7 mouse cellular contexts compared by ENCODE assay signal in the genomic region with DNA sequence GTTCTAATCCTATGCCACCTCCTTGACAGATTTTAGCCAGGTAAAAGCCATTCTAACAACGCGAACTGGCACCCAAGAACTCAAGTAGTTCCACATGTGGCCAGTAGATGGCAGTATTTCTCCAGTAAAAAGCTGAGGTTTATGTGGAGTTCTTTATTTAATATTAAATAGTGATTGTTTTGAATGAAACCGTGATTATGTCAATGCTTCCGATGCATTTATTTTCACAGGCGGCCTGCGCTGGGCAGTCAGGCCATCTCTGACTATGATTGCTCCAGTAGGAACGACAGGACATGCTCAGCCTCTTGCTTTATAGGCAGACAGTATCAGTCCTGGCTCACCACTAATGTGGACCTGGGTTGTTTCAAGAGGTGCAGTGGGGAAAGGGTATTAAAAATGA. TPM values are rescaled to one million over a fixed set of nuclear protein-coding genes. Genes with fewer than 3 reads are reported as not detected.
DNase-seq lines count a peak whose midpoint lies in the region; ATAC-seq and TF ChIP-seq lines count a peak whose summit lies in the region.

No protein-coding gene starts in this region.

- no peak overlapping the region for H3K9ac ChIP-seq in forebrain, embryonic 12.5 days
- H3K9ac ChIP-seq in intestine, embryonic 16.5 days (ENCODE audit: low read depth, low read length), result 0 out of 2 replicates have a peak overlapping the region, but pooled peaks have one; percentile 29
- no peak overlapping the region for H3K9ac ChIP-seq in liver, postnatal 0 days (replicated peaks)

- H3K9me3 ChIP-seq in forebrain, embryonic 12.5 days, result no peaks in the 10 kb centered on the region
- H3K9me3 ChIP-seq in intestine, embryonic 16.5 days (ENCODE audit: control insufficient read depth, low read length), result no peaks in the 10 kb centered on the region
- H3K9me3 ChIP-seq in liver, postnatal 0 days (ENCODE audit: low read length), result no peaks in the 10 kb centered on the region

- DNase-seq in right cerebral cortex, postnatal 4 days, result peak; percentile 53
- DNase-seq in right cerebral cortex, adult 18-20 months, result no peak
- peak; percentile 46 for DNase-seq in liver, postnatal 0 days
- peak; percentile 81 for DNase-seq in retina, embryonic 14.5 days (ENCODE audit: low spot score)

- peak overlapping the region; percentile 36; the same call in 1 of the 2 replicates for H3K4me2 ChIP-seq in forebrain, embryonic 12.5 days
- peak overlapping the region; percentile 37; the same call in 1 of the 2 replicates for H3K4me2 ChIP-seq in intestine, embryonic 16.5 days (ENCODE audit: low read depth, low read length)
- H3K4me2 ChIP-seq in liver, postnatal 0 days (ENCODE audit: low read depth, low read length), result no peak overlapping the region

- peak; percentile 52 for ATAC-seq in forebrain, embryonic 12.5 days (ENCODE audit: low FRiP score)
- peak; percentile 55 for ATAC-seq in intestine, embryonic 16.5 days
- ATAC-seq in liver, postnatal 0 days, result no peak

- TF ChIP-seq EP300 in liver, postnatal 0 days (IDR thresholded peaks at IDR 0.05; ENCODE audit: low read depth), result no peak

- no peaks in the 10 kb centered on the region for H3K4me1 ChIP-seq in bone marrow macrophage, adult 2 months (ENCODE audit: control insufficient read depth, insufficient read depth, low read length)
- H3K4me1 ChIP-seq in forebrain, embryonic 12.5 days, result peaks cover 18% of the 10 kb centered on the region
- 0 out of 2 replicates have a peak, but pooled peaks cover 2% of the 10 kb centered on the region for H3K4me1 ChIP-seq in intestine, embryonic 16.5 days (ENCODE audit: control insufficient read depth, insufficient read depth, low read length)
- no peaks in the 10 kb centered on the region for H3K4me1 ChIP-seq in liver, postnatal 0 days (ENCODE audit: insufficient read depth)

- no peak for TF ChIP-seq POLR2A in bone marrow macrophage, adult 2 months (IDR thresholded peaks at IDR 0.05; ENCODE audit: borderline replicate concordance, low read depth, low read length)

- H3K4me3 ChIP-seq in bone marrow macrophage, adult 2 months (ENCODE audit: insufficient read depth, low read length), result no peak overlapping the region
- no peak overlapping the region; the same call in 1 of the 2 replicates for H3K4me3 ChIP-seq in forebrain, embryonic 12.5 days (replicated peaks)
- H3K4me3 ChIP-seq in intestine, embryonic 16.5 days (ENCODE audit: low read length), result no peak overlapping the region
- H3K4me3 ChIP-seq in liver, postnatal 0 days (ENCODE audit: low read depth, low read length), result no peak overlapping the region

- 5% methylated on average over 7 of the region's 7 CpGs for WGBS in forebrain, embryonic 12.5 days
- 5% methylated on average over 7 of the region's 7 CpGs for WGBS in intestine, embryonic 16.5 days
- WGBS in liver, postnatal 0 days (ENCODE audit: insufficient replicate concordance), result 6% methylated on average over 7 of the region's 7 CpGs

- TF ChIP-seq CTCF in bone marrow macrophage, adult 2 months (IDR thresholded peaks at IDR 0.05; ENCODE audit: low read depth, low read length), result peak; percentile 25; the same call in 1 of the 2 replicates
- TF ChIP-seq CTCF in liver, postnatal 0 days (IDR thresholded peaks at IDR 0.05; ENCODE audit: low read depth), result peak; percentile 78

- H3K27ac ChIP-seq in bone marrow macrophage, adult 2 months (ENCODE audit: insufficient read depth, low read depth, low read length), result no peak overlapping the region
- no peak overlapping the region for H3K27ac ChIP-seq in forebrain, embryonic 12.5 days
- H3K27ac ChIP-seq in intestine, embryonic 16.5 days (ENCODE audit: low read length), result no peak overlapping the region
- H3K27ac ChIP-seq in liver, postnatal 0 days (ENCODE audit: low read depth), result no peak overlapping the region

- peaks cover 9% of the 10 kb centered on the region; the same call in 1 of the 2 replicates for H3K27me3 ChIP-seq in forebrain, embryonic 12.5 days
- H3K27me3 ChIP-seq in intestine, embryonic 16.5 days (replicated peaks; ENCODE audit: control insufficient read depth, insufficient read depth, low read length), result no peaks in the 10 kb centered on the region
- H3K27me3 ChIP-seq in liver, postnatal 0 days (ENCODE audit: insufficient read depth, low read length), result no peaks in the 10 kb centered on the region

- no peaks in the 10 kb centered on the region for H3K36me3 ChIP-seq in forebrain, embryonic 12.5 days (replicated peaks)
- H3K36me3 ChIP-seq in intestine, embryonic 16.5 days (ENCODE audit: control insufficient read depth, insufficient read depth, low read length), result no peaks in the 10 kb centered on the region
- no peaks in the 10 kb centered on the region for H3K36me3 ChIP-seq in liver, postnatal 0 days (replicated peaks; ENCODE audit: insufficient read depth, low read length)

RNA-seq across cellular contexts. Expression of a gene that starts 5.6 kb away (rescaled TPM):
- not detected in 2 replicates for polyA plus RNA-seq in bone marrow macrophage, adult 2 months (2012; ENCODE audit: insufficient read depth, insufficient read length, missing spikeins)
- not detected in 2 replicates for polyA plus RNA-seq in forebrain, embryonic 12.5 days (2016; fragmentation: Nextera tagmentation; extraction: Ambion mirVana)
- polyA plus RNA-seq in intestine, embryonic 16.5 days (2015; fragmentation: Nextera tagmentation; extraction: Ambion mirVana), result 7.5 and 7.6 TPM in 2 replicates
- 43.4 and 46.5 TPM in 2 replicates for polyA plus RNA-seq in liver, postnatal 0 days (2015; fragmentation: Nextera tagmentation; extraction: Ambion mirVana)
